Mouse (Mus musculus) liver, adult 2 months (tissue): Measurements from ENCODE around the gene Esf1.

ENCODE experiments used
- CTCF ChIP-seq: fragments of 200-500 bp; IDR thresholded peaks from 2 replicates; pipeline ENCODE4 v1.5.1; 2011; ENCODE audit warnings: low read depth, low read length, control low read depth
- POLR2A ChIP-seq: fragments of 200-500 bp; IDR thresholded peaks from 2 replicates; pipeline ENCODE4 v1.6.1; 2011; ENCODE audit warnings: low read length, control low read depth; ENCODE audit not compliant: insufficient read depth; ENCODE audit errors: extremely low read depth

GRCm38 (mm10) chr2:140159186-140159730 lies 11.1 kb downstream of the Esf1 start:
- peak; percentile 30; the same call in 1 of the 2 replicates for TF ChIP-seq CTCF
- TF ChIP-seq POLR2A: no peak
